Mouse (Mus musculus): ENCODE data around the gene Tns3.

Tns3 gene

GRCm38 (mm10) chr11:8610456-8610855 lies 53.9 kb downstream of the Tns3 start:
- DNase-seq = no peak

- no peak for DNase-seq
Measured at GRCm38 (mm10) chr11:8609873-8610272, 54.5 kb downstream of the Tns3 start.

- DNase-seq = no peak
Measured at GRCm38 (mm10) chr11:8607123-8607522, 57.2 kb downstream of the Tns3 start.

- DNase-seq = no peak
Measured at GRCm38 (mm10) chr11:8604789-8605569, 59.4 kb downstream of the Tns3 start.

- DNase-seq = peak; percentile 51 to 66
Measured at GRCm38 (mm10) chr11:8602606-8603005, 61.7 kb downstream of the Tns3 start.

- no peak for DNase-seq
Measured at GRCm38 (mm10) chr11:8601411-8601821, 62.9 kb downstream of the Tns3 start.

- no peak for DNase-seq
Measured at GRCm38 (mm10) chr11:8595642-8596041, 68.7 kb downstream of the Tns3 start.

- no peak for DNase-seq
Measured at GRCm38 (mm10) chr11:8593172-8593571, 71.2 kb downstream of the Tns3 start.

GRCm38 (mm10) chr11:8591271-8591670 lies 73.1 kb downstream of the Tns3 start:
- DNase-seq = no peak

GRCm38 (mm10) chr11:8589226-8589905 lies 75.0 kb downstream of the Tns3 start:
- DNase-seq = no peak

GRCm38 (mm10) chr11:8587941-8588340 lies 76.4 kb downstream of the Tns3 start:
- no peak for DNase-seq

GRCm38 (mm10) chr11:8586996-8587644 lies 77.2 kb downstream of the Tns3 start:
- DNase-seq = no peak

GRCm38 (mm10) chr11:8586374-8586773 lies 78.0 kb downstream of the Tns3 start:
- DNase-seq = no peak

- DNase-seq = no peak
Measured at GRCm38 (mm10) chr11:8585686-8586085, 78.6 kb downstream of the Tns3 start.

- DNase-seq = no peak
Measured at GRCm38 (mm10) chr11:8584925-8585324, 79.4 kb downstream of the Tns3 start.

GRCm38 (mm10) chr11:8584307-8584706 lies 80.0 kb downstream of the Tns3 start:
- DNase-seq = no peak

- DNase-seq = no peak
Measured at GRCm38 (mm10) chr11:8583137-8583536, 81.2 kb downstream of the Tns3 start.

- DNase-seq = no peak
Measured at GRCm38 (mm10) chr11:8582101-8582920, 82.0 kb downstream of the Tns3 start.

GRCm38 (mm10) chr11:8579789-8580188 lies 84.5 kb downstream of the Tns3 start:
- no peak for DNase-seq

GRCm38 (mm10) chr11:8575217-8576180 lies 88.8 kb downstream of the Tns3 start:
- no peak for DNase-seq

- DNase-seq = no peak
Measured at GRCm38 (mm10) chr11:8574562-8574961, 89.8 kb downstream of the Tns3 start.

- DNase-seq = no peak
Measured at GRCm38 (mm10) chr11:8572762-8573161, 91.6 kb downstream of the Tns3 start.

All from cerebellum, postnatal 25 days (tissue).